Mouse (Mus musculus) embryo, embryonic 11 days (tissue): ENCODE data around the gene Acaca.
"Not testable (repeated sequence)": the region's sequence is repeated elsewhere in the genome, so short reads cannot be mapped to it uniquely, and the experiment has no call there.

Experiments
- DNase-seq: peaks from one replicate; pipeline ENCODE4 v3.0.0-alpha.2; 2015

The Acaca gene

GRCm38 (mm10) chr11:84251170-84251569 is 121.7 kb downstream of the Acaca start:
- DNase-seq, result no peak

DNA sequence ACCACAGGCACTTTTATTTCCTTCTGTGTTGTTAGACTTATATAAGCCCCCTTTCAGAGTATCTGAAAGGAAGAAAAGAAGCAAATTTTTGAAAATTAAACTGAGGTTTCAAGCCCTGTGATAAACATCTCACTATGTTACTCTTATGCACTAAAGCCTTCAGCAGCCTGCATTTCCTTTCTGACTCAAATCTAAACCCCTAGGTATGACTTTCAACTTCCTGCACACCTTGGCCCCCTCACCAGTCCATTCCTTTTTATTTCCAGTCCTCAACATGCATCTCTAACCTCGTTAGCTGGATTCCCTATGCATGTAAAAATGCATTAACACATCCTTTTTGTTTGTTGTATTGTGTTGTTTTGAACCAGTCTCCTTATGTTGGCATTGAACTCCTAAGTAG is 123.0 kb downstream of the Acaca start:
- no peak for DNase-seq

DNA sequence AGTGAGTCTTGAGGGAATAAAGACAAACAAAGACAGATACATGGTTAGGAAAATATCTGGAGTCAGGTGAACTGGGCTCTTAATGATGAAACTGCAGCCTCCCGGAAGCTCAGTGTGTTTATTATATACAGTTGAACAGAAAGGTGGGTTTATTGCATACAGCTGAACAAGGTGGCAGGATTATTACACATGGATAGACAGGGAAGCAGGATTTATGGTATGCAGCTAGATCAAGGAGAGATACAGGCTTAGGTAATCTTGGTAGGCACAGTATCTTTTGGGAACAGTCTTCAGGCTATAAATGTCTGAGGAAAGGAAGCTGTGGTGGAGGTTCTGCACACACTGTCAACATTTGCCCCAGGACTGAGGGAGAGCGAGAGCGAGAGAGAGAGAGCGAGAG is 126.4 kb downstream of the Acaca start:
- DNase-seq, result no peak

DNA sequence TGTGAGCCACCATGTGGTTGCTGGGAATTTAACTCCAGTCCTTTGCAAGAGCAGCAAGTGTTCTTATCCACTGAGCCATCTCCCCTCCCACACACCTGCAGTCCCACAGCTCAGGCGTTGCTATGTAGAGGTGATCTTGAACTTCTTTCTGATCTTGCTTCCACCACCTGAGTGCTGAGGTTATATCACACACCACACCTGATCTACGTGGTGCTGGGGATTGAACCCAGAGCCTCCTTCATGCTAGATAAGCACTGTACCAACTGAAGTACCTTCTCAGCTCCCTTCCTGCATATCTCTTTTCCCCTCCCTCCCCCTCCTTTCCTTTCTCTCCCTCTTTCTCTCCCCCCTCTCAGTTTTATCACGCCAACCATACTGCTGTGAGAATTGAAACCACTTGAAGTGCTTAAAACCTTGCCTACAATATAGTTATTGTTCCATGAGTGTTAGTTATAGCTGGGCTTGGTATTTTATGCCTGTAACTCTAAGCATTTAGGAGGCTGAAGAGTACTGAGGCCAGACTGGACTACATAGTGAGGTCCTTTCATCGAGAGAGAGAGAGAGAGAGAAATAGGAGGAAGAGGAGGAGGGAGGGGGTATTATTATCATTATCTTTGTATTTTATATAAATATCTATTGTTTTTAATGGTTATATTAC is 128.7 kb downstream of the Acaca start:
- no peak for DNase-seq

DNA sequence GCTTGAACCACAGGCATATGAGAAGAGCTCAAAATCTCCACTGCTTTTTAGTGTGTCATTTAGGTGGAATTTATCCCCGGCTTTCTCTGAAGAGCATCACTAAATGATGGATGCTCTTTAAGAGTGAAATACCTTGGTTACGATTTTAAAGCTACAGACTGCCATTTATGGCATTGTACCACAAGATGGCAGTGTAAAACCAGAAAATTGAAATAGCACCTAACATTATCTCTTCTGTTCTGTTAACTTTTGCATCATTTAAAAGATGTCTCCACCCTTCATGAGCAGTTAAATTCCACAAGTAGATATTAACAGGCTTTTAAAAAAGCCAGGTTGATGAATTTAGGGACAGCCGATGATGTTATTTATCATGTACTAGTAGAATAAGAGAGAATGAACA is 135.0 kb downstream of the Acaca start:
- DNase-seq, result peak; percentile 48

DNA sequence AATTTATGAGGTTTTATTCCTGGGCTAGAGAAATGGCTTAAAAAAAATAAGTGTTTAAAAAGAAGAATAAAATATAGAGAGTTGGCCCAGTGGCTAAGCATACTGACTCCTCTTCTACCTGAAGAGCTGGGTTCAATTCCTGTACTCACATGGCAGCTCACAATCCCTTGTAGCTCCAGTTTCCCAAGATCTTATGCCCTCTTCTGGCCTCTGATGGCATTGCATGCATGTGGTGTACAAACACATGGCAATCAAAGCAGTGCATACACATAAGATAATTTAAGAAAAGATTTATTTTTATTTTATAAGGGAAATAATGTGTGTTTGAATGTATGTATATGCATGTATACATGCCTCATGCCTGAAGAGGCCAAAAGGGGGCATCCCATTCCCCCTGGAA is 138.6 kb downstream of the Acaca start:
- DNase-seq, result no peak

DNA sequence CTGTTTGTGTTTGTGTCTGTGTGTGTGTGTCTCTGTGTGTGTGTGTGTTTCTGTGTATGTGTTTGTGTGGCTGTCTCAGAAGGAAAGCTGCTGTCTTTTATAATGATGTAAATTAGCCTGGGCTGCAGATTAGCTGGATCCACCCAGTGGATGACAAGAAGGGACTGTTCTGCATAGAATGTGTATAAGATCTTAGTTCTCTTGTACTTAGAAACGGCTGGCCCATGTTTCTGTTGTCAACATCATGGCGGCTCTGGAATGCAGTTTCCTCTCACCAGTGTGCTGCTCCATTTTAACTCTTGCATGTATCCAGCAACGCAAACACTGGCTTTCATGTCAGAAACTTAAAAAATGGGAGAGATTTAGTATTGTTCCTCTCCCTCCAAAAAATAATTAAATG is 141.0 kb downstream of the Acaca start:
- DNase-seq, result no peak

- DNase-seq, result peak; percentile 42
Observed at GRCm38 (mm10) chr11:84271948-84272347, 142.5 kb downstream of the Acaca start.

- DNase-seq, result peak; percentile 46
Observed at GRCm38 (mm10) chr11:84272574-84272973, 143.1 kb downstream of the Acaca start.

- peak; percentile 32 for DNase-seq
Observed at GRCm38 (mm10) chr11:84276979-84277378, 147.5 kb downstream of the Acaca start.

- peak; percentile 21 for DNase-seq
Observed at GRCm38 (mm10) chr11:84281280-84281679, 151.8 kb downstream of the Acaca start.

DNA sequence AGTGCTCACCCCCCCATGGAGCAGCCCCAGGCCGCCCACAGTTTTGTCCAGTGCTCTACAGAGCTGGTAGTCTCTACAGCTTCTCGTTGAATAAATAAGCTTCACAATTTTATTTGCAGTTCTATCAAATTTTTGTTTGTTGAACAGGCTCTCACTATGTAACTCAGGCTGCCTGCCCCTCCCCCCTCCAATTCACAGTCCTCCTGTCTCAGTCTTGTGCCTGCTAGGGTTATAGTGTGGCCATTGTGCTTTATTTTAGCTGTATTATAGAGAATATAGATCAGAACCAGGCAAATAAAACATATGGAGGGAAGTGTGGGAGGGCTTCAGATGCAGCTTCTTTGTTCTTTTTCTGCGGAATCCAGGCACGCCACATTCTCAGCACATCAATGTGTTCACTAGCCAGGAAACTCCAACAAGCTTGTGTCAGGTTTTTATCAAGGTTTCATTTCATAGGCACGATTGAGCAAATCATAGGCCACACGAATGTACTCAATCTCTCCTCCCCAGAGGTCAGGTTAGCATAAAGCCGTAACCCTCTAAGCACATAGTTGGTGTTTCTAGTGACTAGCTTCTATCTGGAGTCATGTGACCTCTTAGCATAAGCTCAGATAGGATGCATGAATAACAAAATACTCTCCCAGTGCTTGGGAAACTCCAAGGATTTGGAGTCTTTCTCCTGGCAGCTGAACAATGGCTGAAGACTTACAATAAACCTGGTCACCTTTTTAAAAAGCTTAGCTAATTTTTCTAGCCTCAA is 153.7 kb downstream of the Acaca start:
- no peak for DNase-seq

GRCm38 (mm10) chr11:84290781-84291180 is 161.3 kb downstream of the Acaca start:
- no peak for DNase-seq

GRCm38 (mm10) chr11:84292532-84292931 is 163.1 kb downstream of the Acaca start:
- DNase-seq, result no peak

GRCm38 (mm10) chr11:84293288-84293687 is 163.8 kb downstream of the Acaca start:
- DNase-seq, result no peak

- no peak for DNase-seq
Observed at GRCm38 (mm10) chr11:84296337-84296736, 166.9 kb downstream of the Acaca start.

DNA sequence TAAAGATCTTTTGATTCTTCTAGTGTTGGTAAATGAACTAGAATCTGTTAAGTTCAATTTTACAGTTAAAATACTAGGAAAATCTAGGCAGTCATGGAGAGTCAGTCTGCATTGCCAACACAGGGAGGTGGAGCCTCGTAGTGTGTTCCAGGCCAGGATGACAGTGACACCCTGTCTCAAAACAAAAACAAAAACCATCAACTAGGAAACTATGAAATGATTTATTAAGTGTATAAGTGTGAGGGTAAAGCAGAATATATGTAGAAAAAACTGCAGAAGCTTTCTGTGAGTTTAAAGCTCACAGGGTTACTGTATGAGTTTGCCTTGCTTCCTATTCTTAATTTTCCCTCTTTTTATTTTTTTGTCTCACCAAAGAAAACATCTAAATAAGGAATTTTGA is 176.0 kb downstream of the Acaca start:
- DNase-seq, result no peak

DNA sequence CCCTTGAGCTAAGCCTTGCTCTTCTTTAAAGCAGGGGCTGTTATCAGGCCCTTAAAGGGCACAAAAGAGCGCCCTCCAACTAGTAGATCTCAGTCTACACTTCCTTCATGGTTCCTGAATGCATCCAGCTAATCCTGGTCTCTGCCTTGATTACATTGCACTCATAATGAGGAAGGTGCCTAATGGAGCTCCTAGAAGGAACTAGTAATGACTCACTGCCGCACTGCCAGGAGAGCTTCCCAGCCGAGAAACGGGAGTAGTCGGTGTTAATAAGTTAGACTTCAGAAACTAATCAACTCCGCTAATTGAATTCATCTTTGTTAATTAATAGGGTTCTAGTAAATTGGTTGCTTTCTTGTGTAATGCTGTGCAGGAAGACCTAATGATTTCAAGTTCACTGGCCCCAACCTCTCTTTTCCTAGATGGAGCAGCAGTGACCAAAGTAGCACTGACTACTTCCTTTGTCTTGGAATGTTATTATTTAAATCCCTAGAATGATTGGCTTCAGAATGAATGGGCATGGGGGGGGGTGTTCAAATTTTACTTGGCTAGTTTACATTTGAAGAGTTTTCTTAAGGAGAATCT is 176.8 kb downstream of the Acaca start:
- DNase-seq, result no peak

DNA sequence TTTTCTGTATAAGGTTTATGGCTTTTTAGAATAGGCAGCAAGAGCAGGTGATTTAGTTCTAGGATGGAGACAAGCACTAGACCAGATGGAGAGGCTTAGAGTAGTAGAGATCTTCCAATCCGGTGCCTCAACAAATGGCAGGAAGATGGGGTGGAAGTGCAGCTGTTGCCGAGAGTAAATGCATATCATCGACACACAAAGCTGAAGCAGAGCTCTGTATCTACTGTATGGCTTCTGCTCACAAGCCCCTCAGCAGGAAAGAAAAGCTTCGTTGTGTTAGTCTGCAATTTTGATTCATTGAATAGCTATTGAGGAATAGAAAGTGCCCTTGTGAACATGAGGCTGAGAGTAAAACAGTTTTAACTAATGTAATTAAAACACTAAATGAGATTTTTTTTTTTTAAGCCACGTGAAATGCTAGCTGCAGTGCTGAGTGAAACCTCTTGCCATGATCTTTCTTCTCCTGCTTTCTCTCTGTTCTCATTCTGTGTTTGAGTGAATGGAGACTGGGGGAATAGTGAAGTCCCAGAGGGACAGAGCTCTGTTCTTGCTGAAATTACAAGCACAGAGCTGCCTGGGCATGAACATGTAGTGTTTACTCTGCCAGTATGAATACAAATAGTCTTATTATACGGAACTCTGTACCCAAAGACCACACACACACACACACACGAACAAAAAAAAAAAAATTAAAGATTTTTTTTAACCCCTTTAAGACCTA is 194.7 kb downstream of the Acaca start:
- no peak for DNase-seq

GRCm38 (mm10) chr11:84327086-84327485 is 197.6 kb downstream of the Acaca start:
- no peak for DNase-seq

DNA sequence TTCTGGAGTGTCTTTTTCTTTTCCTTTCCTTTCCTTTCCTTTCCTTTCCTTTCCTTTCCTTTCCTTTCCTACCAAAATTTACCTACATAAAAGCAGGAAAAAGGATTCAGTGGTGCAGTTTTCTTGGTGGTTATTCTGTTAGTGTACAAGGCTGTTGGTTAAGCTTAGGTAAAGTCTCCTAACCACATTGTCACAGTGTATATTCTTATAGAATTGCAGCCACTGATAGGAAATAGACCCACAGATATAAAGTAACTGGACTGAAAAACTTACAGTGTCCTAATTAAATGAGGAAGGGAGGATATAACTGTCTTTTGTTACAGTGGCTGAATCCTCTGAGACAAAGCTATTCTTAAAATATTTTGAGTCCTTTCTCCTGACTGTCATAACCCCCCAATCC is 202.9 kb downstream of the Acaca start:
- DNase-seq, result no peak

DNA sequence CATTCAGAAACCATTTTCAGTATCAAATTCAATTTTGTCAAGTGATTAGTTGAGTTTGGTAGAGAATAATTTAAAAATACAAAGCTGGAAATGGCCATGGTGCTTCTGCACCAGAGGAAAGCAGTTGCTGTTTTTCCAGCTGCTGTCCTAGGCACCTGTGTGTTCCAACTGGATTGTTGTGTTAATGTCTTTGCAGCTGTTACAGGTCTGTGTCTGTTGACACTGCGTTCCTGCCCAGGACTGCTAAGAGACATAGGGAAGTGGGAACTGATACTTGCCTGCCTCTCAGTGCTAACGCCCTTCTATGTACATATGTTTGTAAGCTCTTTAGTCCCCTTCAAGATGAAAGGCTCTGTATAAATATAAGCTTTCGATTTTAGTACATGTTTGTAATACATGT is 203.4 kb downstream of the Acaca start:
- no peak for DNase-seq

DNA sequence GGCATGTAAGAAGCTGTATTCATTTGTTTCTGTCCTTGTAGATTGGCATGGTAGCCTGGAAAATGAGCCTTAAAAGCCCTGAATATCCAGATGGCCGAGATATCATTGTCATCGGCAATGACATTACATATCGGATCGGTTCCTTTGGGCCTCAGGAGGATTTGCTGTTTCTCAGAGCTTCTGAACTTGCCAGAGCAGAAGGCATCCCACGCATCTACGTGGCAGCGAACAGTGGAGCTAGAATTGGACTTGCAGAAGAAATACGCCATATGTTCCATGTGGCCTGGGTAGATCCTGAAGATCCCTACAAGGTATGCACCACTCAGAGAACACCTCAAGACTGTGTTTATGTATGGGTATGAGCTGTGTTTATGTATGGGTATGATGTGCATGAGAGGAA is 208.8 kb downstream of the Acaca start:
- DNase-seq, result not testable (repeated sequence)

- DNase-seq, result no peak
Observed at GRCm38 (mm10) chr11:84340630-84341029, 211.2 kb downstream of the Acaca start.
